Comparison of ENCODE assay signal across 29 mouse cellular contexts in the genomic region with DNA sequence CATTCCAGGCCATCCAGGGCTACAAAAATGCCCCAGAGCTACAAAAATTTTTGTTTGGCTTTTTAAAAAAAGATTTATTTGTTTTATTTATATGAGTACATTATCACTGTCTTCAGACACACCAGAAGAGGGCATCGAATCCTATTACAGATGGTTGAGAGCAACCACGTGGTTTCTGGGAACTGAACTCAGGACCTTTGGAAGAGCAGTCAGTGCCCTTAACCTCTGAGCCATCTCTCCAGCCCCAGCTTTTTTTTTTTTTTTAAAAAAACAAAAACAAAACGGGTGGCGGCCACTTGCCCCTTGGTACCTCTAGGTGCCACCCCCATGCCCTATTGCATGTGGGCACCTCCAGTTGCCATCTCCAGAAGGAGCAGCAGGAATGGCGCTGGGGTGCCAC. TPM values are rescaled to one million over a fixed set of nuclear protein-coding genes. Genes with fewer than 3 reads are reported as not detected.
A peak's percentile ranks its signal among the peaks of the same experiment; 100 is the strongest.
DNase-seq lines count a peak whose midpoint lies in the region; ATAC-seq and TF ChIP-seq lines count a peak whose summit lies in the region.
"Had no signal": no experiment of that assay in that cellular context is flagged by ENCODE, and none has a peak within 500 bp of the region (broad histone marks: within the 10 kb centered on the region; RNA-seq: fewer than 3 reads in every experiment).

No protein-coding gene starts in this region.

- H3K4me3 ChIP-seq in heart, adult 2 months = no peak overlapping the region
- H3K4me3 ChIP-seq in layer of hippocampus, adult 2 months = no peak overlapping the region
- no peak overlapping the region for H3K4me3 ChIP-seq in liver, embryonic 12.5 days
- H3K4me3 ChIP-seq in liver, embryonic 15.5 days (replicated peaks) = no peak overlapping the region
- H3K4me3 ChIP-seq: embryonic facial prominence, embryonic 10.5 days; embryonic facial prominence, embryonic 13.5 days; erythroblast, embryonic 14.5 days; forebrain, embryonic 12.5 days; forebrain, embryonic 15.5 days; heart, embryonic 12.5 days; heart, embryonic 15.5 days had no signal

- no peaks in the 10 kb centered on the region for H3K27me3 ChIP-seq in heart, adult 2 months (ENCODE audit: control insufficient read depth, insufficient read depth, low read length)
- no peaks in the 10 kb centered on the region for H3K27me3 ChIP-seq in liver, embryonic 12.5 days (replicated peaks)
- H3K27me3 ChIP-seq in liver, embryonic 15.5 days = no peaks in the 10 kb centered on the region
- H3K27me3 ChIP-seq: CH12.LX; embryonic facial prominence, embryonic 13.5 days; forebrain, embryonic 12.5 days; forebrain, embryonic 15.5 days; heart, embryonic 12.5 days; heart, embryonic 15.5 days; Patski had no signal

- intact Hi-C loops in heart, adult 2 months (cut with DNase I) = no loop called here

- TF ChIP-seq POLR2A in heart, adult 2 months (IDR thresholded peaks at IDR 0.05; ENCODE audit: insufficient read depth, low read depth, low read length) = no peak

- WGBS in heart, adult 2 months = 93% methylated on average over 5 of the region's 5 CpGs
- WGBS in liver, embryonic 12.5 days (ENCODE audit: insufficient replicate concordance) = 85% methylated on average over 5 of the region's 5 CpGs
- 76% methylated on average over 5 of the region's 5 CpGs for WGBS in liver, embryonic 15.5 days (ENCODE audit: insufficient replicate concordance)

- TF ChIP-seq CTCF in heart, adult 2 months (IDR thresholded peaks at IDR 0.05) = no peak
- TF ChIP-seq CTCF in layer of hippocampus, adult 2 months (conservative IDR thresholded peaks at IDR 0.05) = 0 out of 2 replicates have a peak, but pooled peaks have one; percentile 20

- H3K9me3 ChIP-seq in liver, embryonic 12.5 days (replicated peaks) = no peaks in the 10 kb centered on the region
- H3K9me3 ChIP-seq in liver, embryonic 15.5 days (replicated peaks) = no peaks in the 10 kb centered on the region
- H3K9me3 ChIP-seq: embryonic facial prominence, embryonic 10.5 days; embryonic facial prominence, embryonic 13.5 days; forebrain, embryonic 12.5 days; forebrain, embryonic 15.5 days; G1E; heart, embryonic 12.5 days; heart, embryonic 15.5 days had no signal

- TF ChIP-seq EP300 in heart, adult 2 months (IDR thresholded peaks at IDR 0.05; ENCODE audit: insufficient read depth, low read depth, low read length) = no peak

- no peak overlapping the region for H3K9ac ChIP-seq in heart, adult 2 months (ENCODE audit: low read depth, low read length)
- peak overlapping the region; percentile 14; the same call in 1 of the 2 replicates for H3K9ac ChIP-seq in liver, embryonic 12.5 days
- no peak overlapping the region for H3K9ac ChIP-seq in liver, embryonic 15.5 days
- H3K9ac ChIP-seq: forebrain, embryonic 12.5 days; forebrain, embryonic 15.5 days; heart, embryonic 15.5 days; hindbrain, embryonic 14.5 days had no signal

- H3K27ac ChIP-seq in heart, adult 2 months = peak overlapping the region; percentile 31
- no peak overlapping the region for H3K27ac ChIP-seq in layer of hippocampus, adult 2 months
- H3K27ac ChIP-seq in liver, embryonic 12.5 days = peak overlapping the region; percentile 89; the same call in 1 of the 2 replicates
- 0 out of 2 replicates have a peak overlapping the region, but pooled peaks have one; percentile 81 for H3K27ac ChIP-seq in liver, embryonic 15.5 days (replicated peaks)
- H3K27ac ChIP-seq: forebrain, embryonic 12.5 days; forebrain, embryonic 15.5 days had no signal

- peaks cover 17% of the 10 kb centered on the region for H3K36me3 ChIP-seq in heart, adult 2 months (ENCODE audit: control insufficient read depth, insufficient read depth, low read length)
- peaks cover 83% of the 10 kb centered on the region for H3K36me3 ChIP-seq in liver, embryonic 12.5 days
- peaks cover 78% of the 10 kb centered on the region for H3K36me3 ChIP-seq in liver, embryonic 15.5 days (replicated peaks)

- ATAC-seq in liver, embryonic 12.5 days = no peak
- ATAC-seq in liver, embryonic 15.5 days (ENCODE audit: insufficient read depth) = no peak
- ATAC-seq: forebrain, embryonic 15.5 days; hindbrain, postnatal 0 days; Patski had no signal

- DNase-seq in heart, adult 2 months = no peak
- DNase-seq in heart, postnatal 4 days = no peak
- no peak for DNase-seq in layer of hippocampus, adult 2 months (ENCODE audit: low spot score in 2 of 2)
- no peak for DNase-seq in layer of hippocampus, postnatal 25 days (ENCODE audit: extremely low spot score in 1 of 2, low spot score in 1 of 2)
- no peak for DNase-seq in liver
- no peak for DNase-seq in adipocyte (ENCODE audit: low spot score)
- DNase-seq: adrenal gland, adult 2 months; adrenal gland, postnatal 14 days; B cell, adult 2 months; cerebellum, adult 11 months; cerebellum, adult 2 months; cerebellum, adult 9-11 months; embryo, embryonic 11 days; gastrocnemius, postnatal 10 days; heart, postnatal 36 days had no signal

- peaks cover 21% of the 10 kb centered on the region for H3K4me1 ChIP-seq in heart, adult 2 months (ENCODE audit: control insufficient read depth, insufficient read depth, low read length)
- H3K4me1 ChIP-seq in liver, embryonic 12.5 days = peaks cover 78% of the 10 kb centered on the region
- peaks cover 73% of the 10 kb centered on the region for H3K4me1 ChIP-seq in liver, embryonic 15.5 days (replicated peaks)
- H3K4me1 ChIP-seq: forebrain, embryonic 15.5 days had no signal

- H3K79me2 ChIP-seq in heart, adult 2 months (replicated peaks; ENCODE audit: control insufficient read depth, insufficient read depth, low read length) = no peaks in the 10 kb centered on the region

- H3K4me2 ChIP-seq in liver, embryonic 12.5 days = no peak overlapping the region
- no peak overlapping the region for H3K4me2 ChIP-seq in liver, embryonic 15.5 days
- H3K4me2 ChIP-seq: embryonic facial prominence, embryonic 13.5 days; forebrain, embryonic 12.5 days; forebrain, embryonic 15.5 days; heart, embryonic 12.5 days; heart, embryonic 15.5 days; hindbrain, embryonic 14.5 days had no signal

RNA-seq across cellular contexts. Expression of a gene that starts 8.7 kb away (rescaled TPM):
- total RNA-seq in heart, adult 2 months (2021) = 10 to 100 TPM; 37.6 to 39.7 TPM
- 35.1 and 36.1 TPM in 2 replicates for polyA plus RNA-seq in heart, adult 2 months (2012; rRNA removed)
- 10 to 100 TPM; 26.7 to 29.0 TPM for total RNA-seq in heart, postnatal 4 days (2021)
- total RNA-seq in layer of hippocampus, adult 2 months (2021) = 10 to 100 TPM; 19.7 to 21.4 TPM
- total RNA-seq in layer of hippocampus, postnatal 25 days (2021) = 10 to 100 TPM; 19.1 to 21.8 TPM
- polyA plus RNA-seq in liver, embryonic 12.5 days (2016; fragmentation: Nextera tagmentation; extraction: Ambion mirVana) = 106 and 107 TPM in 2 replicates
- 101 and 114 TPM in 2 replicates for polyA plus RNA-seq in liver, embryonic 15.5 days (2015; fragmentation: Nextera tagmentation; extraction: Ambion mirVana)

RNA-seq across cellular contexts. Expression of a gene that starts 9.2 kb away (rescaled TPM):
- total RNA-seq in heart, adult 2 months (2021) = 100 to 1,000 TPM; 139 to 150 TPM
- polyA plus RNA-seq in heart, adult 2 months (2012; rRNA removed) = 208 and 236 TPM in 2 replicates
- 100 to 1,000 TPM; 116 to 122 TPM for total RNA-seq in heart, postnatal 4 days (2021)
- 10 to 100 TPM; 74.6 to 75.1 TPM for total RNA-seq in layer of hippocampus, adult 2 months (2021)
- total RNA-seq in layer of hippocampus, postnatal 25 days (2021) = 10 to 100 TPM; 71.8 to 81.3 TPM
- 113 and 120 TPM in 2 replicates for polyA plus RNA-seq in liver, embryonic 12.5 days (2016; fragmentation: Nextera tagmentation; extraction: Ambion mirVana)
- 87.6 and 94.1 TPM in 2 replicates for polyA plus RNA-seq in liver, embryonic 15.5 days (2015; fragmentation: Nextera tagmentation; extraction: Ambion mirVana)
